Mouse (Mus musculus): ENCODE data around the gene Zfp398.

Zfp398 gene

GRCm38 (mm10) chr6:47835482-47835983 lies at the start of gene Zfp398:
Gene Zfp398, plus strand, starts transcription at chr6:47835661.
- peak; percentile 97 for DNase-seq

GRCm38 (mm10) chr6:47787941-47788736 lies 47.3 kb upstream of the Zfp398 start:
- peak; percentile 95 for DNase-seq

- DNase-seq: no peak
These were observed 46.6 kb upstream of the Zfp398 start for GRCm38 (mm10) chr6:47788821-47789220.

- DNase-seq: peak; percentile 70
These were observed 44.7 kb upstream of the Zfp398 start for GRCm38 (mm10) chr6:47790745-47791144.

GRCm38 (mm10) chr6:47792533-47792932 lies 42.9 kb upstream of the Zfp398 start:
- no peak for DNase-seq

- no peak for DNase-seq
These were observed 42.2 kb upstream of the Zfp398 start for GRCm38 (mm10) chr6:47793284-47793683.

GRCm38 (mm10) chr6:47794106-47794830 lies 41.2 kb upstream of the Zfp398 start:
- peak; percentile 36 for DNase-seq

- peak; percentile 91 for DNase-seq
These were observed 36.4 kb upstream of the Zfp398 start for GRCm38 (mm10) chr6:47799079-47799478.

- DNase-seq: no peak
These were observed 29.9 kb upstream of the Zfp398 start for GRCm38 (mm10) chr6:47805520-47805919.

GRCm38 (mm10) chr6:47807419-47807818 lies 28.0 kb upstream of the Zfp398 start:
- DNase-seq: no peak

- no peak for DNase-seq
These were observed 26.9 kb upstream of the Zfp398 start for GRCm38 (mm10) chr6:47808545-47808944.

GRCm38 (mm10) chr6:47809053-47809452 lies 26.4 kb upstream of the Zfp398 start:
- no peak for DNase-seq

- DNase-seq: no peak
These were observed 25.3 kb upstream of the Zfp398 start for GRCm38 (mm10) chr6:47810181-47810580.

- DNase-seq: no peak
These were observed 24.1 kb upstream of the Zfp398 start for GRCm38 (mm10) chr6:47811324-47811723.

- DNase-seq: no peak
These were observed 23.1 kb upstream of the Zfp398 start for GRCm38 (mm10) chr6:47812271-47812915.

- DNase-seq: peak; percentile 100
These were observed 22.1 kb upstream of the Zfp398 start, which contains the start of gene Pdia4 for GRCm38 (mm10) chr6:47813257-47813878. Gene Pdia4, minus strand, starts transcription at chr6:47813430.

- no peak for DNase-seq
These were observed 19.3 kb upstream of the Zfp398 start for GRCm38 (mm10) chr6:47816151-47816550.

GRCm38 (mm10) chr6:47818721-47819120 lies 16.7 kb upstream of the Zfp398 start:
- no peak for DNase-seq

GRCm38 (mm10) chr6:47819626-47820325 lies 15.7 kb upstream of the Zfp398 start:
- DNase-seq: no peak

GRCm38 (mm10) chr6:47821236-47821635 lies 14.2 kb upstream of the Zfp398 start:
- no peak for DNase-seq

- DNase-seq: no peak
These were observed 13.7 kb upstream of the Zfp398 start for GRCm38 (mm10) chr6:47821776-47822175.

GRCm38 (mm10) chr6:47824241-47824640 lies 11.2 kb upstream of the Zfp398 start:
- DNase-seq: no peak
